Mouse (Mus musculus): ENCODE data around the gene Olfr885.

Gene Olfr885

GRCm38 (mm10) chr9:38061022-38061421 is at the start of gene Olfr885:
TSS of gene Olfr885 (plus strand) at chr9:38061322.
- DNase-seq (ENCODE audit: low spot score in 2 of 2) = no peak

- no peak for DNase-seq (ENCODE audit: low spot score in 2 of 2)
These were observed 35.6 kb upstream of the Olfr885 start, which contains the start of gene Olfr883 for GRCm38 (mm10) chr9:38025508-38025907. TSS of gene Olfr883 (plus strand) at chr9:38025808.

- no peak for DNase-seq (ENCODE audit: low spot score in 2 of 2)
These were observed 14.9 kb upstream of the Olfr885 start, which contains the start of gene Olfr884 for GRCm38 (mm10) chr9:38046255-38046654. TSS of gene Olfr884 (plus strand) at chr9:38046555.

- no peak for DNase-seq (ENCODE audit: low spot score in 2 of 2)
These were observed 22.6 kb downstream of the Olfr885 start, which contains the start of gene Olfr887 for GRCm38 (mm10) chr9:38083772-38084171. TSS of gene Olfr887 (plus strand) at chr9:38084072.

GRCm38 (mm10) chr9:38107828-38108227 is 46.7 kb downstream of the Olfr885 start, which contains the start of gene Olfr888:
TSS of gene Olfr888 (plus strand) at chr9:38108128.
- DNase-seq (ENCODE audit: low spot score in 2 of 2) = no peak
